Mouse (Mus musculus) neural tube, embryonic 14.5 days (tissue): ENCODE data around the gene Mertk. TPM values are rescaled to one million over a fixed set of nuclear protein-coding genes. Genes with fewer than 3 reads are reported as not detected.

Experiments
- ATAC-seq: fragments of 200-750 bp; cut with Nextera tagmentation; 2 replicates; pipeline ENCODE4 v1.8.0; 2017; ENCODE audit warnings: low read depth, mild to moderate bottlenecking, moderate TSS enrichment, moderate library complexity
- H3K27ac ChIP-seq: fragments of 300-500 bp; sonication (generic); 2 replicates; pipeline ENCODE4 v1.5.1; 2014; ENCODE audit warnings: low read depth, mild to moderate bottlenecking, control low read depth, low read length, moderate library complexity, mixed read lengths
- H3K27me3 ChIP-seq: fragments of 300-500 bp; sonication (generic); 2 replicates; pipeline ENCODE4 v1.6.1; 2014; ENCODE audit warnings: low read length; ENCODE audit not compliant: control insufficient read depth, insufficient read depth
- H3K36me3 ChIP-seq: fragments of 300-500 bp; sonication (generic); 2 replicates; pipeline ENCODE4 v1.6.1; 2014; ENCODE audit warnings: low read length, mixed read lengths; ENCODE audit not compliant: control insufficient read depth, insufficient read depth
- H3K4me1 ChIP-seq: fragments of 300-500 bp; sonication (generic); 2 replicates; pipeline ENCODE4 v1.6.1; 2014; ENCODE audit warnings: low read length; ENCODE audit not compliant: control insufficient read depth, insufficient read depth
- H3K4me2 ChIP-seq: fragments of 300-500 bp; sonication (generic); 2 replicates; pipeline ENCODE4 v1.6.1; 2014; ENCODE audit warnings: mild to moderate bottlenecking, low read depth, low read length, control low read depth
- H3K4me3 ChIP-seq: fragments of 300-500 bp; sonication (generic); 2 replicates; pipeline ENCODE4 v1.5.1; 2014; ENCODE audit warnings: low read depth, low read length, control low read depth, mixed read lengths
- H3K9ac ChIP-seq: fragments of 300-500 bp; sonication (generic); replicated peaks from 2 replicates; pipeline ENCODE4 v1.6.1; 2014; ENCODE audit warnings: low read depth, mild to moderate bottlenecking, control low read depth, low read length, mixed read lengths
- H3K9me3 ChIP-seq: fragments of 300-500 bp; sonication (generic); 2 replicates; pipeline ENCODE4 v1.6.1; 2016; ENCODE audit warnings: low read length; ENCODE audit not compliant: control insufficient read depth
- WGBS: fragments of 180-500 bp; shearing (Covaris S2); extraction: QIAGEN DNeasy Blood & Tissue Kit; methylation state at CpG from one replicate; pipeline ENCODE4 v1.1.7; 2014; 5-methylcytosine and 5-hydroxymethylcytosine counted together
- polyA plus RNA-seq: library from polyadenylated mRNA; unstranded; fragments of >200 nt; fragmentation: Nextera tagmentation; extraction: Ambion mirVana; gene quantifications from 2 replicates; pipeline ENCODE4 v1.2.1, GENCODE M21; 2014

The Mertk gene
- polyA plus RNA-seq, 1 experiment from 2014 or later = 1.4 TPM

GRCm38 (mm10) chr2:128713548-128714003 lies 14.8 kb downstream of the Mertk start:
- WGBS = 56% methylated on average over 5 of the region's 5 CpGs
- H3K27me3 ChIP-seq = no peaks in the 10 kb centered on the region
- no peak overlapping the region for H3K4me3 ChIP-seq
- H3K4me1 ChIP-seq = no peaks in the 10 kb centered on the region
- H3K27ac ChIP-seq = no peak overlapping the region
- no peak overlapping the region for H3K4me2 ChIP-seq
- no peak overlapping the region for H3K9ac ChIP-seq
- H3K9me3 ChIP-seq = no peaks in the 10 kb centered on the region
- no peak for ATAC-seq
- H3K36me3 ChIP-seq = no peaks in the 10 kb centered on the region

DNA sequence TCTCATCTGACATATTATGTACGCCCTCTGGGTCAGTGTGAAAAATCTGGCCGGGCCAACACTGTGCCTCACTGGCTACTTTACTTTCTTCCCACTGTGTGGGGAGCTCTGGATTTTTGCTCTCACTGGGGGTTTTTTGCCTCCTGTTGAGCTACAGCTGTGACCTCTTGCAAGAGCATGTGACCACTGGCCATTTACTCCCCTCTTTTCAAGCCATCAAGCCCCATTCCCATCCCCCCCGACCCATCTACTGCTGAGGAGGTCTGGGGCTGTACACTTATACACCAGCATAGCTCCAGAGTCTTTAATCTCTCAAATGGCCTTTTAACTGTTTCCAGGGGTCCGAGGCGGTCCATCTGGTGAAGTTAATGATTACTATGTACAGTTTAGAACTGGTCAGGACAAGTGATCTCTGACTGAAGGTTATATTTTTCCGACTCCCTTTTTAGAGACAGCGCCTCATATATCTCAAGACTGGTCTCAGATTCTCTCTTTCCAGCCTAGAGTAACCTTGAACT lies 16.0 kb downstream of the Mertk start:
- no peak overlapping the region for H3K4me3 ChIP-seq
- ATAC-seq = no peak

GRCm38 (mm10) chr2:128715979-128716378 lies 17.2 kb downstream of the Mertk start:
- 96% methylated on average over 1 of the region's 1 CpGs for WGBS
- Histone ChIP-seq H3K9me3 (no peaks in the 10 kb centered on the region), H3K9ac (no peak overlapping the region), H3K36me3 (no peaks in the 10 kb centered on the region), H3K4me2 (no peak overlapping the region), H3K27me3 (no peaks in the 10 kb centered on the region), H3K4me1 (no peaks in the 10 kb centered on the region), H3K27ac (no peak overlapping the region), H3K4me3 (no peak overlapping the region)
- no peak for ATAC-seq

More for the DNA sequence above, 16.0 kb downstream of the Mertk start:
- Histone ChIP-seq H3K27ac (no peak overlapping the region), H3K9ac (no peak overlapping the region), H3K36me3 (no peaks in the 10 kb centered on the region), H3K4me2 (no peak overlapping the region), H3K4me1 (no peaks in the 10 kb centered on the region), H3K9me3 (no peaks in the 10 kb centered on the region), H3K27me3 (no peaks in the 10 kb centered on the region)
- 60% methylated on average over 7 of the region's 7 CpGs for WGBS

DNA sequence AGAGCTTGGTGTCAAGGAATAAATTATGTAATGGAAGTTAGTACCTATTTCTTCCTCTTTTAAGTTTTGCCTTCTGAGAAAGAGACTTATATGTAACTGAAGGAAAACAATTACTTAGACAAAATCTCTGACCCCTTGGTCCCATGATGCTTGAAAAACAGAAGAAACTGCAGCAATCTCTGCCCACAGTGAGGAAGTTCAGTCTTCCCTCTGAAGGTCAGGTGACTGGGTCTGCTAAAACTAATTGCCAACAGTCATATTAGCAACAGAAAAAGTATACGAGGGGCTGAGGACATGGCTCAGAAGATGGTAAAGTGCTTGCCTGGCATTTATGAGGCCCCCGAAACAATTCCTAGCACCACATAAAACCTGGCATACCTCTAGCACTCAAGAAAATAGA lies 20.6 kb downstream of the Mertk start:
- no peak overlapping the region for H3K9ac ChIP-seq
- WGBS = 92% methylated on average over 2 of the region's 2 CpGs
- no peaks in the 10 kb centered on the region for H3K4me1 ChIP-seq
- no peaks in the 10 kb centered on the region for H3K27me3 ChIP-seq
- no peaks in the 10 kb centered on the region for H3K9me3 ChIP-seq
- ATAC-seq = no peak
- H3K4me3 ChIP-seq = no peak overlapping the region
- H3K4me2 ChIP-seq = no peak overlapping the region
- no peak overlapping the region for H3K27ac ChIP-seq
- no peaks in the 10 kb centered on the region for H3K36me3 ChIP-seq

GRCm38 (mm10) chr2:128722106-128722710 lies 23.5 kb downstream of the Mertk start:
- Histone ChIP-seq H3K27me3 (no peaks in the 10 kb centered on the region), H3K4me2 (no peak overlapping the region), H3K27ac (no peak overlapping the region), H3K36me3 (no peaks in the 10 kb centered on the region), H3K4me3 (no peak overlapping the region), H3K9ac (no peak overlapping the region), H3K4me1 (no peaks in the 10 kb centered on the region), H3K9me3 (no peaks in the 10 kb centered on the region)
- WGBS = 90% methylated on average over 5 of the region's 5 CpGs
- ATAC-seq = no peak

- H3K27ac ChIP-seq = no peak overlapping the region
- no peak overlapping the region for H3K4me2 ChIP-seq
- no peaks in the 10 kb centered on the region for H3K36me3 ChIP-seq
- no peaks in the 10 kb centered on the region for H3K27me3 ChIP-seq
- no peaks in the 10 kb centered on the region for H3K9me3 ChIP-seq
- no peak overlapping the region for H3K4me3 ChIP-seq
- no peaks in the 10 kb centered on the region for H3K4me1 ChIP-seq
- ATAC-seq = no peak
- WGBS = 96% methylated on average over 5 of the region's 5 CpGs
- H3K9ac ChIP-seq = no peak overlapping the region
These were observed 27.3 kb downstream of the Mertk start for GRCm38 (mm10) chr2:128726067-128726466.

DNA sequence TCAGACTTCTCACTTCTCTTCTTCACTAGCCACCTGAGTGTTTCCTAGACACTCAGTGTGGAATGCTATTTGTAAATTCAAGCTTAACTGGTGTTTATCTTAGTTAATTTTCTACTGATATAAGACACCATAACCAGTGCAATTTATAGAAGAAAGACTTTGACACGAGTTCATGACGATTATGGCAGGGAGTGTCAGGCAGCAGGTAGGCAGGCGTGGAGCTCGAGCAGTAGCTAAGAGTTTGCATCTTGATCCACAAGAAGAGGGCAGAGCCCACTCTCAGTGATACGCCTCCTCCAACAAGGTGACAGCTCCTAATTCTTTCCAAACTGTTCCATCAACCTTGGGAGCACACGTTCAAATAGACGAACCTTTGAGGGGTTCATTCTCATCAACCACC lies 27.9 kb downstream of the Mertk start:
- Histone ChIP-seq H3K27ac (no peak overlapping the region), H3K27me3 (no peaks in the 10 kb centered on the region), H3K9me3 (no peaks in the 10 kb centered on the region), H3K4me3 (no peak overlapping the region), H3K36me3 (no peaks in the 10 kb centered on the region), H3K4me1 (no peaks in the 10 kb centered on the region), H3K4me2 (no peak overlapping the region), H3K9ac (no peak overlapping the region)
- ATAC-seq = no peak
- WGBS = 86% methylated on average over 7 of the region's 7 CpGs

DNA sequence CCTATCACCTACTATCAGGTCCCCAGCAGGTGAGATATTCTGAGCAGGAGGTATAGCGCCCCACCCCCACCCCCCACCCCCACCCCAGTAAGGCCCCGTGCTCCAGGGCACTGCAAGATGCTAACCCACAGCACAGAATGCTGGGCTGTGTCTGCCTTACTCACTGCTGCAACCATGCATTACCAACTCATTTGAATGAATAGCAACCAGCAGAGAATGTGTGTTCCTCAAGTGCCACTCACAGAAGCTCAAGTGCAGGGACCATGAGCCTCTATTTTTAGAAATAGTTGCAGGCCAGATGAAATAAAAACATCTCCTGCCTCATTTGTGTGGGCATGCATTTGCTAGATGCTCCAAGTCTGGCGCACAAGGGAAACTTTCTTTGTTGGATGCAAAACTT lies 28.8 kb downstream of the Mertk start:
- Histone ChIP-seq H3K9me3 (no peaks in the 10 kb centered on the region), H3K4me3 (no peak overlapping the region), H3K9ac (no peak overlapping the region), H3K27ac (no peak overlapping the region), H3K4me1 (no peaks in the 10 kb centered on the region), H3K36me3 (no peaks in the 10 kb centered on the region), H3K27me3 (no peaks in the 10 kb centered on the region), H3K4me2 (no peak overlapping the region)
- no peak for ATAC-seq
- WGBS = 58% methylated on average over 3 of the region's 3 CpGs

- no peak for ATAC-seq
- H3K9me3 ChIP-seq = no peaks in the 10 kb centered on the region
- no peak overlapping the region for H3K4me3 ChIP-seq
- H3K36me3 ChIP-seq = no peaks in the 10 kb centered on the region
- H3K4me2 ChIP-seq = no peak overlapping the region
- no peak overlapping the region for H3K9ac ChIP-seq
- no peak overlapping the region for H3K27ac ChIP-seq
- no peaks in the 10 kb centered on the region for H3K27me3 ChIP-seq
- 94% methylated on average over 4 of the region's 4 CpGs for WGBS
- H3K4me1 ChIP-seq = no peaks in the 10 kb centered on the region
These were observed 29.3 kb downstream of the Mertk start for GRCm38 (mm10) chr2:128728066-128728465.
